Mouse (Mus musculus) G1E (cell line): ENCODE data around the gene B4galnt1. TPM values are rescaled to one million over a fixed set of nuclear protein-coding genes. Genes with fewer than 3 reads are reported as not detected.
"Not testable (repeated sequence)": the region's sequence is repeated elsewhere in the genome, so short reads cannot be mapped to it uniquely, and the experiment has no call there.

Experiments used
- ATAC-seq: 2 replicates; pipeline ENCODE4 v1.8.0; 2016; ENCODE audit warnings: mild to moderate bottlenecking; ENCODE audit not compliant: insufficient number of reproducible peaks, poor library complexity, low FRiP score, severe bottlenecking; ENCODE audit errors: extremely low read depth
- DNase-seq: peaks from one replicate; pipeline ENCODE4 v3.0.0; 2012; ENCODE audit warnings: low spot score
- H3K27me3 ChIP-seq: 2 replicates; pipeline ENCODE4 v1.6.1; 2012; ENCODE audit warnings: mild to moderate bottlenecking, low read length, inconsistent platforms; ENCODE audit not compliant: insufficient read depth
- H3K36me3 ChIP-seq: replicated peaks from 2 replicates; pipeline ENCODE3; 2012; ENCODE audit warnings: mild to moderate bottlenecking, inconsistent platforms
- H3K4me1 ChIP-seq: 2 replicates; pipeline ENCODE4 v1.6.1; 2012; ENCODE audit warnings: low read depth, low read length, inconsistent platforms, mixed read lengths; ENCODE audit not compliant: insufficient read depth
- H3K4me3 ChIP-seq: 2 replicates; pipeline ENCODE4 v1.5.1; 2012; ENCODE audit warnings: low read depth, mild to moderate bottlenecking, inconsistent platforms, low read length, moderate library complexity, mixed read lengths
- H3K9me3 ChIP-seq: replicated peaks from 2 replicates; pipeline ENCODE4 v1.6.1; 2012; ENCODE audit warnings: inconsistent platforms
- CTCF ChIP-seq: IDR thresholded peaks from 2 replicates; pipeline ENCODE4 v1.5.1; 2012; ENCODE audit warnings: low read depth, low read length, inconsistent platforms, mixed read lengths
- GATA1 ChIP-seq: IDR thresholded peaks from 2 replicates; pipeline ENCODE4 v1.6.1; 2012; ENCODE audit warnings: borderline replicate concordance, low read length, inconsistent platforms, mixed read lengths
- GATA2 ChIP-seq: IDR thresholded peaks from 2 replicates; pipeline ENCODE4 v1.6.1; 2012; ENCODE audit warnings: low read depth, low read length, inconsistent platforms, borderline replicate concordance
- POLR2AphosphoS5 ChIP-seq: IDR thresholded peaks from 2 replicates; pipeline ENCODE4 v1.6.1; 2012; ENCODE audit warnings: low read depth, low read length, inconsistent platforms; ENCODE audit not compliant: insufficient replicate concordance
- TAL1 ChIP-seq: conservative IDR thresholded peaks from 2 replicates; pipeline ENCODE4 v1.6.1; 2012; ENCODE audit warnings: low read depth, low read length, inconsistent platforms, mixed read lengths
- polyA plus RNA-seq: library from polyadenylated mRNA; stranded (reverse); fragments of >175 nt; gene quantifications from 2 replicates; pipeline ENCODE4 v1.2.3, GENCODE M21; 2012
- total RNA-seq, 2 experiments: library from RNA; stranded (forward) in 1 of 2; stranded (reverse) in 1 of 2; fragments of 200-1000 nt in 1 of 2; fragments of >200 nt in 1 of 2; fragmentation: Nextera tagmentation in 1 of 2; gene quantifications; 2 replicates each; pipeline ENCODE4 v1.2.3; 2014 to 2017

The B4galnt1 gene
- total and polyA plus RNA-seq, 3 experiments: 65.0 to 318 (median 173) TPM

GRCm38 (mm10) chr10:127189116-127189650 is 24.2 kb downstream of the B4galnt1 start:
- Histone ChIP-seq H3K4me1 (peaks cover 87% of the 10 kb centered on the region), H3K4me3 (peak overlapping the region; percentile 80), H3K9me3 (peaks cover 6% of the 10 kb centered on the region), H3K27me3 (no peaks in the 10 kb centered on the region), H3K36me3 (peaks cover 66% of the 10 kb centered on the region)
- DNase-seq (no peak), ATAC-seq (peak; percentile 35; the same call in 1 of the 2 replicates)
- TF ChIP-seq CTCF: no peak
- no peak for TF ChIP-seq GATA1
- no peak for TF ChIP-seq TAL1
- no peak for TF ChIP-seq POLR2AphosphoS5
- TF ChIP-seq GATA2: no peak

DNA sequence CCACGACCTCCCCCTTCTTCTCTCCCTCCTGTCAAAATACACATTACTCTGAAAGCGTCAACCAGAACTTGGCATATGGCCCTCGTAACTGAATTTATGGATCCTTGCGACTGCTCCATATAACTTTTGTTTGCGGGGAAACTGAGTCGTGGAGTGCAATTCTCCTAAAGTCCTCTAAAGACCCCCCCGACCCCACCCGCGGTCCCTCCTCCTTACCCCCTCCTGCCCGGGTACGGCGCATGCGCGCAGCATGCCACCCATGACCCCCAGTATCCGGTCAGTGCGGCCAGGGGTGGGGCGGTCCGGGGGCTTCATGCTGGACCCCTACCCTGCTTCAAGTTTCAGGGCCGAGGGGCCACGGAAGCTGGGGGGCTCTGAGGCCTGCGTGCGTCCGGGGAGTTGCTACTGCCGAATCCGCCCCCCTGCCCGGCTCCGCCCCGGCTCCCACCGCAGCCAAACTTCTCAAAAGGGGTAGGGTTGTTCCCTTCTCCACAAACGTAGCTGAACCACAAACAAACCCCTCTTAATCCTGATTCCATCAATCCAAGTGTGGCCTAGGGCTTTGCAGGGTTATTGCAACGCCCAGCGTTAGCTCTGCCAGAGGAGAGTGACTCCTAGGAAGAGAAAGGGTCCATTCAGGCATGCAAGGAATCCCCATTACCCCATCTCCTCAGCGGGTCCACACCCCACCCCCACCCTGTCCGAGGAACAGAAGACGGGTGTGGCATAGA is 24.8 kb downstream of the B4galnt1 start, which contains the start of gene Arhgef25:
Gene Arhgef25, minus strand, starts transcription at position 433 of the 731 bp plus-strand sequence.
- Histone ChIP-seq H3K4me3 (peak within 1 kb of the TSS; percentile 80), H3K9me3 (peaks cover 6% of the 10 kb centered on the region), H3K4me1 (peaks cover 87% of the 10 kb centered on the region), H3K36me3 (peaks cover 60% of the 10 kb centered on the region), H3K27me3 (no peaks in the 10 kb centered on the region)
- TF ChIP-seq GATA2 (no peak), CTCF (no peak), GATA1 (no peak), TAL1 (no peak), POLR2AphosphoS5 (no peak)
- DNase-seq (peak; percentile 66), ATAC-seq (no peak)

GRCm38 (mm10) chr10:127190398-127191190 is 25.6 kb downstream of the B4galnt1 start:
- Histone ChIP-seq H3K4me3 (peak overlapping the region; percentile 80; the same call in 1 of the 2 replicates), H3K9me3 (peaks cover 6% of the 10 kb centered on the region), H3K4me1 (peaks cover 84% of the 10 kb centered on the region), H3K27me3 (no peaks in the 10 kb centered on the region), H3K36me3 (peaks cover 52% of the 10 kb centered on the region)
- TF ChIP-seq GATA2 (no peak), GATA1 (no peak), CTCF (no peak), TAL1 (peak; percentile 90), POLR2AphosphoS5 (no peak)
- DNase-seq (no peak), ATAC-seq (peak; percentile 5; the same call in 1 of the 2 replicates)

GRCm38 (mm10) chr10:127191191-127192056 is 26.4 kb downstream of the B4galnt1 start:
- ATAC-seq: no peak
- H3K4me1 ChIP-seq: peaks cover 86% of the 10 kb centered on the region

GRCm38 (mm10) chr10:127192057-127192328 is 27.0 kb downstream of the B4galnt1 start:
- ATAC-seq, H3K27me3 ChIP-seq, DNase-seq, H3K4me3 ChIP-seq, H3K9me3 ChIP-seq: not testable (repeated sequence)
- peaks cover 85% of the 10 kb centered on the region for H3K4me1 ChIP-seq
- peaks cover 45% of the 10 kb centered on the region for H3K36me3 ChIP-seq

More at GRCm38 (mm10) chr10:127191191-127192056, 26.4 kb downstream of the B4galnt1 start:
- DNase-seq: no peak
- Histone ChIP-seq H3K36me3 (peaks cover 46% of the 10 kb centered on the region), H3K27me3 (no peaks in the 10 kb centered on the region), H3K4me3 (peak overlapping the region; percentile 65; the same call in 1 of the 2 replicates), H3K9me3 (peaks cover 6% of the 10 kb centered on the region)
- TF ChIP-seq TAL1: no peak
- no peak for TF ChIP-seq GATA2
- no peak for TF ChIP-seq CTCF
- no peak for TF ChIP-seq POLR2AphosphoS5
- TF ChIP-seq GATA1: no peak

GRCm38 (mm10) chr10:127193011-127193410 is 28.0 kb downstream of the B4galnt1 start:
- peaks cover 85% of the 10 kb centered on the region for H3K4me1 ChIP-seq
- TF ChIP-seq TAL1 (no peak), POLR2AphosphoS5 (no peak), GATA2 (no peak)
- no peak for DNase-seq
- no peak for ATAC-seq
- peak overlapping the region; percentile 66; the same call in 1 of the 2 replicates for H3K4me3 ChIP-seq
- H3K9me3 ChIP-seq: no peaks in the 10 kb centered on the region
- H3K36me3 ChIP-seq: peaks cover 48% of the 10 kb centered on the region
- H3K27me3 ChIP-seq: no peaks in the 10 kb centered on the region
